Mouse (Mus musculus) cerebellum, postnatal 14 days (tissue): ENCODE data around the gene Kcnip1.

Source experiments
- DNase-seq, 2 experiments: peaks; one replicate each; pipeline ENCODE4 v3.0.0; 2021; ENCODE audit warnings: mixed read lengths in 2 of 2

Gene Kcnip1

GRCm38 (mm10) chr11:33655861-33656593, 336.9 kb downstream of the Kcnip1 start:
- no peak for DNase-seq

GRCm38 (mm10) chr11:33655221-33655620, 337.7 kb downstream of the Kcnip1 start:
- DNase-seq, result no peak

GRCm38 (mm10) chr11:33654485-33654884, 338.5 kb downstream of the Kcnip1 start:
- no peak for DNase-seq

- no peak for DNase-seq
These were observed 343.6 kb downstream of the Kcnip1 start for GRCm38 (mm10) chr11:33649358-33649757.

GRCm38 (mm10) chr11:33637107-33637506, 355.8 kb downstream of the Kcnip1 start:
- DNase-seq, result no peak

GRCm38 (mm10) chr11:33627136-33627742, 365.7 kb downstream of the Kcnip1 start:
- no peak for DNase-seq

- peak; percentile 84 to 88 for DNase-seq
These were observed 378.7 kb downstream of the Kcnip1 start for GRCm38 (mm10) chr11:33614218-33614617.

- no peak for DNase-seq
These were observed 385.2 kb downstream of the Kcnip1 start for GRCm38 (mm10) chr11:33607784-33608183.

- DNase-seq, result no peak
These were observed 389.8 kb downstream of the Kcnip1 start for GRCm38 (mm10) chr11:33603174-33603573.

GRCm38 (mm10) chr11:33598986-33599385, 394.0 kb downstream of the Kcnip1 start, which contains the start of gene D130052B06Rik:
Gene D130052B06Rik, plus strand, starts transcription at chr11:33599302.
- peak in 1 of 2 experiments; percentile 7 for DNase-seq

GRCm38 (mm10) chr11:33596655-33597054, 396.3 kb downstream of the Kcnip1 start:
- DNase-seq, result no peak

- DNase-seq, result no peak
These were observed 400.1 kb downstream of the Kcnip1 start for GRCm38 (mm10) chr11:33592826-33593225.

GRCm38 (mm10) chr11:33590771-33591170, 402.2 kb downstream of the Kcnip1 start:
- no peak for DNase-seq

- DNase-seq, result no peak
These were observed 406.3 kb downstream of the Kcnip1 start for GRCm38 (mm10) chr11:33586614-33587013.

- DNase-seq, result no peak
These were observed 413.3 kb downstream of the Kcnip1 start for GRCm38 (mm10) chr11:33579621-33580020.
